Comparison of ENCODE assay signal across 10 mouse cellular contexts in the genomic region with DNA sequence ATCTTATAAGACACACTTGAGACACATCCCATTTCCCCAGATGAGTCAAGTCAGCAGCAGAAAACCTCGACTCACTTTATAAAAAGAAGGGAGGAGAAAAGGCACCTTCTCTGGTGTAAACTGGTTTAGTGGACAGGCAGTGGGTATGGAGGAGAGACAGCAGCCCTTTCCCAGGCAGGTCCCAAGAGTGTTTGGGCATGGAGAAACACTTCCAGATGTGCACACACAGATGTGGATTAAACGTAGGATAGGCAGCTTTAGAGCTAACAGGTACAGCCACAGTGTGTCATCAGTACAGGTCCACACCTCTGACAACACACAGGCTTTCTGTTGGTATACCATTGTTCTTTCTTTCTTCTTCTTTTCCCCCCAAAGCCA. TPM values are rescaled to one million over a fixed set of nuclear protein-coding genes. Genes with fewer than 3 reads are reported as not detected.
DNase-seq lines count a peak whose midpoint lies in the region; ATAC-seq and TF ChIP-seq lines count a peak whose summit lies in the region.
"Had no signal": no experiment of that assay in that cellular context is flagged by ENCODE, and none has a peak within 500 bp of the region (broad histone marks: within the 10 kb centered on the region; RNA-seq: fewer than 3 reads in every experiment).

No protein-coding gene starts in this region.

- no peak for TF ChIP-seq CTCF in hindbrain, postnatal 0 days (IDR thresholded peaks at IDR 0.05; ENCODE audit: low read depth)
- no peak for TF ChIP-seq CTCF in midbrain, postnatal 0 days (IDR thresholded peaks at IDR 0.05)

- 15% methylated on average over 2 of the region's 2 CpGs for WGBS in embryonic facial prominence, embryonic 11.5 days
- WGBS in forebrain, embryonic 11.5 days = 53% methylated on average over 2 of the region's 2 CpGs
- WGBS in hindbrain, postnatal 0 days = 20% methylated on average over 2 of the region's 2 CpGs
- WGBS in midbrain, postnatal 0 days = 17% methylated on average over 2 of the region's 2 CpGs

- peak; percentile 72 for DNase-seq in embryonic facial prominence, embryonic 11.5 days (ENCODE audit: low spot score)
- DNase-seq in forebrain, embryonic 11.5 days (ENCODE audit: low spot score) = no peak
- no peak for DNase-seq in hindbrain, postnatal 0 days (ENCODE audit: low spot score)
- no peak for DNase-seq in midbrain, postnatal 0 days (ENCODE audit: low spot score)
- no peak for DNase-seq in ovary, postnatal 36 days (ENCODE audit: low spot score)
- no peak for DNase-seq in cerebellum, postnatal 25 days
- DNase-seq in frontal cortex, postnatal 10 days (ENCODE audit: low spot score in 2 of 2) = no peak
- no peak for DNase-seq in cerebellum, adult 18-20 months

- H3K9ac ChIP-seq in embryonic facial prominence, embryonic 11.5 days (replicated peaks; ENCODE audit: low read length) = no peak overlapping the region
- no peak overlapping the region for H3K9ac ChIP-seq in forebrain, embryonic 11.5 days (ENCODE audit: low read length)
- peak overlapping the region; percentile 42; the same call in 1 of the 2 replicates for H3K9ac ChIP-seq in hindbrain, postnatal 0 days (replicated peaks; ENCODE audit: low read length)
- peak overlapping the region; percentile 5; the same call in 1 of the 2 replicates for H3K9ac ChIP-seq in midbrain, postnatal 0 days (replicated peaks; ENCODE audit: low read length, poor library complexity, severe bottlenecking)
- H3K9ac ChIP-seq: kidney, embryonic 15.5 days; lung, embryonic 14.5 days had no signal

- no peaks in the 10 kb centered on the region for H3K36me3 ChIP-seq in embryonic facial prominence, embryonic 11.5 days (replicated peaks; ENCODE audit: control insufficient read depth, insufficient read depth, low read depth, low read length)
- H3K36me3 ChIP-seq in forebrain, embryonic 11.5 days (ENCODE audit: control insufficient read depth, insufficient read depth, low read length) = no peaks in the 10 kb centered on the region
- H3K36me3 ChIP-seq in hindbrain, postnatal 0 days (ENCODE audit: insufficient read depth, low read length) = no peaks in the 10 kb centered on the region
- no peaks in the 10 kb centered on the region for H3K36me3 ChIP-seq in midbrain, postnatal 0 days (ENCODE audit: insufficient read depth, low read length)
- H3K36me3 ChIP-seq: kidney, embryonic 15.5 days had no signal

- no peak overlapping the region for H3K4me2 ChIP-seq in embryonic facial prominence, embryonic 11.5 days (ENCODE audit: low read depth, low read length)
- no peak overlapping the region for H3K4me2 ChIP-seq in forebrain, embryonic 11.5 days (ENCODE audit: low read depth, low read length, severe bottlenecking)
- peak overlapping the region; percentile 59 for H3K4me2 ChIP-seq in hindbrain, postnatal 0 days (ENCODE audit: low read depth, low read length)
- peak overlapping the region; percentile 64 for H3K4me2 ChIP-seq in midbrain, postnatal 0 days (ENCODE audit: low read depth, low read length, poor library complexity, severe bottlenecking)

- H3K9me3 ChIP-seq in embryonic facial prominence, embryonic 11.5 days (replicated peaks; ENCODE audit: control insufficient read depth, low read length) = no peaks in the 10 kb centered on the region
- H3K9me3 ChIP-seq in forebrain, embryonic 11.5 days (ENCODE audit: control insufficient read depth, low read length) = no peaks in the 10 kb centered on the region
- H3K9me3 ChIP-seq in hindbrain, postnatal 0 days (ENCODE audit: low read length) = no peaks in the 10 kb centered on the region
- H3K9me3 ChIP-seq in midbrain, postnatal 0 days (ENCODE audit: low read length) = no peaks in the 10 kb centered on the region
- H3K9me3 ChIP-seq: kidney, embryonic 15.5 days had no signal

- peak overlapping the region; percentile 8; the same call in 1 of the 2 replicates for H3K27ac ChIP-seq in embryonic facial prominence, embryonic 11.5 days (replicated peaks; ENCODE audit: low read depth, low read length)
- 0 out of 2 replicates have a peak overlapping the region, but pooled peaks have one; percentile 2 for H3K27ac ChIP-seq in forebrain, embryonic 11.5 days (ENCODE audit: low read depth, low read length)
- H3K27ac ChIP-seq in hindbrain, postnatal 0 days = peak overlapping the region; percentile 67
- peak overlapping the region; percentile 81 for H3K27ac ChIP-seq in midbrain, postnatal 0 days (ENCODE audit: low read depth, low read length)
- H3K27ac ChIP-seq: kidney, embryonic 15.5 days had no signal

- no peaks in the 10 kb centered on the region for H3K27me3 ChIP-seq in embryonic facial prominence, embryonic 11.5 days (ENCODE audit: control insufficient read depth, insufficient read depth, low read length)
- peaks cover 7% of the 10 kb centered on the region for H3K27me3 ChIP-seq in forebrain, embryonic 11.5 days (ENCODE audit: control insufficient read depth, insufficient read depth, low read length)
- H3K27me3 ChIP-seq in hindbrain, postnatal 0 days (ENCODE audit: insufficient read depth, low read length) = no peaks in the 10 kb centered on the region
- H3K27me3 ChIP-seq in midbrain, postnatal 0 days (ENCODE audit: insufficient read depth, low read length) = no peaks in the 10 kb centered on the region

- no peak overlapping the region for H3K4me3 ChIP-seq in embryonic facial prominence, embryonic 11.5 days (ENCODE audit: low read depth, low read length)
- H3K4me3 ChIP-seq in forebrain, embryonic 11.5 days (ENCODE audit: low read depth, low read length) = no peak overlapping the region
- H3K4me3 ChIP-seq in hindbrain, postnatal 0 days (ENCODE audit: low read length) = peak overlapping the region; percentile 31
- H3K4me3 ChIP-seq in midbrain, postnatal 0 days (ENCODE audit: low read depth, low read length) = peak overlapping the region; percentile 40; the same call in 1 of the 2 replicates

- ATAC-seq in embryonic facial prominence, embryonic 11.5 days (replicated peaks; ENCODE audit: insufficient number of reproducible peaks, low FRiP score, low TSS enrichment, low read depth) = no peak
- ATAC-seq in forebrain, embryonic 11.5 days (replicated peaks; ENCODE audit: low FRiP score) = no peak
- ATAC-seq in hindbrain, postnatal 0 days = peak; percentile 22; the same call in 1 of the 2 replicates
- peak; percentile 42; the same call in 1 of the 2 replicates for ATAC-seq in midbrain, postnatal 0 days (ENCODE audit: low FRiP score)

- H3K4me1 ChIP-seq in embryonic facial prominence, embryonic 11.5 days (ENCODE audit: control insufficient read depth, insufficient read depth, low read length) = no peaks in the 10 kb centered on the region; the same call in 1 of the 2 replicates
- peaks cover 16% of the 10 kb centered on the region for H3K4me1 ChIP-seq in forebrain, embryonic 11.5 days (replicated peaks; ENCODE audit: control insufficient read depth, insufficient read depth, low read length)
- peaks cover 13% of the 10 kb centered on the region for H3K4me1 ChIP-seq in hindbrain, postnatal 0 days (ENCODE audit: insufficient read depth, low read length)
- peaks cover 9% of the 10 kb centered on the region for H3K4me1 ChIP-seq in midbrain, postnatal 0 days (ENCODE audit: insufficient read depth, low read length)

RNA-seq across cellular contexts. Expression of a gene that starts 0.4 kb away (rescaled TPM):
- 0.40 and 0.49 TPM in 2 replicates for polyA plus RNA-seq in embryonic facial prominence, embryonic 11.5 days (2014; fragmentation: Nextera tagmentation; extraction: Ambion mirVana)
- 0.83 and 1.4 TPM in 2 replicates for polyA plus RNA-seq in forebrain, embryonic 11.5 days (2014; fragmentation: Nextera tagmentation; extraction: Ambion mirVana)
- total RNA-seq in hindbrain, postnatal 0 days (2014; rRNA removed) = 16.4 and 21.1 TPM in 2 replicates
- 4.9 and 7.0 TPM in 2 replicates for polyA plus RNA-seq in hindbrain, postnatal 0 days (2015; fragmentation: Nextera tagmentation; extraction: Ambion mirVana)
- total RNA-seq in midbrain, postnatal 0 days (2014; rRNA removed) = 53.8 and 57.1 TPM in 2 replicates
- polyA plus RNA-seq in midbrain, postnatal 0 days (2015; fragmentation: Nextera tagmentation; extraction: Ambion mirVana) = 11.4 and 12.9 TPM in 2 replicates

Comparison
In these comparisons a context has a peak if more than half of its experiments do, and no peak if none do; other contexts are left out.
1. ATAC-seq: peak in hindbrain, postnatal 0 days (single experiment) and midbrain, postnatal 0 days (single experiment); none in embryonic facial prominence, embryonic 11.5 days (single experiment) and forebrain, embryonic 11.5 days (single experiment).
2. H3K27ac ChIP-seq: peak in every context shown above with its lines; median percentile 81 in midbrain, postnatal 0 days; 67 in hindbrain, postnatal 0 days; 8 in embryonic facial prominence, embryonic 11.5 days; 2 in forebrain, embryonic 11.5 days.
3. H3K4me2 ChIP-seq: peak in hindbrain, postnatal 0 days (single experiment) and midbrain, postnatal 0 days (single experiment); none in embryonic facial prominence, embryonic 11.5 days (single experiment) and forebrain, embryonic 11.5 days (single experiment).
4. H3K4me3 ChIP-seq: peak in hindbrain, postnatal 0 days (single experiment) and midbrain, postnatal 0 days (single experiment); none in embryonic facial prominence, embryonic 11.5 days (single experiment) and forebrain, embryonic 11.5 days (single experiment).
5. H3K9ac ChIP-seq: peak in hindbrain, postnatal 0 days (single experiment) and midbrain, postnatal 0 days (single experiment); none in embryonic facial prominence, embryonic 11.5 days (single experiment) and forebrain, embryonic 11.5 days (single experiment).